Mouse (Mus musculus) right cerebral cortex, postnatal 25 days (tissue): ENCODE measurements around the gene Pacsin2.
"Not testable (repeated sequence)": the region's sequence is repeated elsewhere in the genome, so short reads cannot be mapped to it uniquely, and the experiment has no call there.

Experiments used
- DNase-seq: peaks from one replicate; pipeline ENCODE4 v3.0.0; 2022

The Pacsin2 gene

GRCm38 (mm10) chr15:83478096-83478495 lies 13.7 kb upstream of the Pacsin2 start:
- no peak for DNase-seq

GRCm38 (mm10) chr15:83476593-83477273 lies 12.3 kb upstream of the Pacsin2 start:
- DNase-seq: no peak

- no peak for DNase-seq
Observed at GRCm38 (mm10) chr15:83474466-83474836, 10.0 kb upstream of the Pacsin2 start.

- DNase-seq: no peak
Observed at GRCm38 (mm10) chr15:83473832-83474465, 9.5 kb upstream of the Pacsin2 start.

GRCm38 (mm10) chr15:83473251-83473650 lies 8.8 kb upstream of the Pacsin2 start:
- DNase-seq: no peak

GRCm38 (mm10) chr15:83471476-83471875 lies 7.1 kb upstream of the Pacsin2 start:
- no peak for DNase-seq

GRCm38 (mm10) chr15:83470443-83470842 lies 6.0 kb upstream of the Pacsin2 start:
- DNase-seq: no peak

- no peak for DNase-seq
Observed at GRCm38 (mm10) chr15:83469279-83469821, 4.9 kb upstream of the Pacsin2 start.

- DNase-seq: no peak
Observed at GRCm38 (mm10) chr15:83467232-83467966, 3.0 kb upstream of the Pacsin2 start.

- no peak for DNase-seq
Observed at GRCm38 (mm10) chr15:83466331-83466730, 1.9 kb upstream of the Pacsin2 start.

- no peak for DNase-seq
Observed at GRCm38 (mm10) chr15:83464905-83465650, 672 bp upstream of the Pacsin2 start.

- no peak for DNase-seq
Observed at GRCm38 (mm10) chr15:83463369-83464082, 880 bp downstream of the Pacsin2 start.

- DNase-seq: not testable (repeated sequence)
Observed at GRCm38 (mm10) chr15:83462349-83462748, 2.1 kb downstream of the Pacsin2 start.

- DNase-seq: no peak
Observed at GRCm38 (mm10) chr15:83460891-83461290, 3.5 kb downstream of the Pacsin2 start.

- DNase-seq: no peak
Observed at GRCm38 (mm10) chr15:83457541-83457940, 6.9 kb downstream of the Pacsin2 start.

- DNase-seq: no peak
Observed at GRCm38 (mm10) chr15:83455637-83456036, 8.8 kb downstream of the Pacsin2 start.

GRCm38 (mm10) chr15:83455034-83455433 lies 9.4 kb downstream of the Pacsin2 start:
- DNase-seq: no peak

- DNase-seq: no peak
Observed at GRCm38 (mm10) chr15:83454419-83454818, 10.0 kb downstream of the Pacsin2 start.

- DNase-seq: no peak
Observed at GRCm38 (mm10) chr15:83453879-83454278, 10.5 kb downstream of the Pacsin2 start.

- no peak for DNase-seq
Observed at GRCm38 (mm10) chr15:83452219-83452760, 12.1 kb downstream of the Pacsin2 start.

- DNase-seq: no peak
Observed at GRCm38 (mm10) chr15:83451621-83452210, 12.7 kb downstream of the Pacsin2 start.

GRCm38 (mm10) chr15:83450007-83450406 lies 14.4 kb downstream of the Pacsin2 start:
- no peak for DNase-seq
